Mouse (Mus musculus): ENCODE data around the gene Mrps23. TPM values are rescaled to one million over a fixed set of nuclear protein-coding genes. Genes with fewer than 3 reads are reported as not detected.

Mrps23 gene
- polyA plus RNA-seq, 1 experiment = 9.9 TPM

- Histone ChIP-seq H3K4me1 (ENCODE audit: control insufficient read depth) (no peaks in the 10 kb centered on the region), H3K4me3 (replicated peaks) (no peak overlapping the region), H3K36me3 (ENCODE audit: control insufficient read depth) (no peaks in the 10 kb centered on the region), H3K27me3 (ENCODE audit: control insufficient read depth) (peaks cover 17% of the 10 kb centered on the region), H3K9me3 (ENCODE audit: control insufficient read depth, low read length) (no peaks in the 10 kb centered on the region)
- TF ChIP-seq TAL1 (IDR thresholded peaks at IDR 0.05; ENCODE audit: low read length) = no peak
- TF ChIP-seq GATA1 (IDR thresholded peaks at IDR 0.05; ENCODE audit: low read length) = no peak
These were observed 31.3 kb downstream of the Mrps23 start for GRCm38 (mm10) chr11:88235221-88236203.

DNA sequence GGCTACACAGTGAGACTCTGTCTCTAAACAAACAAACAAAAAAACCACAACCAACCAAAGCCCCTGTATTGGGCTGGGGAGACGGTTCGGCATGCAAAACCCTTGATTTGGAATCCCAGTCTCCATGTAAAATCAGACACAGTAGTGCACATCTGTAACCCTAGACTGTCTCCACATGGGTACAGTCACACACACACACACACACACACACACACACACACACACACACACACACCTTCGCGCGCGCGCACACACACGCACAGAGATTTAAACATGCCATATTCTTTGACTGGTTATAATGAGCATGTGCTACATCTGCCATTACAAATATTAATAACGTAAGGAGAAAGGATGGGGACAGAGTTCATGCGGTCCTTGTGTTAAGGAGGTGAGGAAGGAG, 36.1 kb downstream of the Mrps23 start:
- no peak for TF ChIP-seq GATA1 (IDR thresholded peaks at IDR 0.05; ENCODE audit: low read length)
- TF ChIP-seq TAL1 (IDR thresholded peaks at IDR 0.05; ENCODE audit: low read length) = no peak
- H3K9me3 ChIP-seq (ENCODE audit: control insufficient read depth, low read length) = no peaks in the 10 kb centered on the region
- H3K36me3 ChIP-seq (ENCODE audit: control insufficient read depth) = no peaks in the 10 kb centered on the region
- no peaks in the 10 kb centered on the region; the same call in 1 of the 2 replicates for H3K27me3 ChIP-seq (ENCODE audit: control insufficient read depth)
- no peaks in the 10 kb centered on the region for H3K4me1 ChIP-seq (ENCODE audit: control insufficient read depth)
- no peak overlapping the region for H3K4me3 ChIP-seq (replicated peaks)

- Histone ChIP-seq H3K4me3 (replicated peaks) (no peak overlapping the region), H3K27me3 (ENCODE audit: control insufficient read depth) (no peaks in the 10 kb centered on the region; the same call in 1 of the 2 replicates), H3K9me3 (ENCODE audit: control insufficient read depth, low read length) (no peaks in the 10 kb centered on the region), H3K4me1 (ENCODE audit: control insufficient read depth) (no peaks in the 10 kb centered on the region), H3K36me3 (ENCODE audit: control insufficient read depth) (no peaks in the 10 kb centered on the region)
- TF ChIP-seq GATA1 (IDR thresholded peaks at IDR 0.05; ENCODE audit: low read length) (no peak), TAL1 (IDR thresholded peaks at IDR 0.05; ENCODE audit: low read length) (no peak)
These were observed 36.7 kb downstream of the Mrps23 start for GRCm38 (mm10) chr11:88240736-88241353.

GRCm38 (mm10) chr11:88241468-88242301, 37.5 kb downstream of the Mrps23 start:
- H3K36me3 ChIP-seq (ENCODE audit: control insufficient read depth) = no peaks in the 10 kb centered on the region
- no peak overlapping the region for H3K4me3 ChIP-seq (replicated peaks)
- TF ChIP-seq TAL1 (IDR thresholded peaks at IDR 0.05; ENCODE audit: low read length) (no peak), GATA1 (IDR thresholded peaks at IDR 0.05; ENCODE audit: low read length) (no peak)
- H3K27me3 ChIP-seq (ENCODE audit: control insufficient read depth) = no peaks in the 10 kb centered on the region
- H3K9me3 ChIP-seq (ENCODE audit: control insufficient read depth, low read length) = no peaks in the 10 kb centered on the region
- no peaks in the 10 kb centered on the region for H3K4me1 ChIP-seq (ENCODE audit: control insufficient read depth)

- Histone ChIP-seq H3K36me3 (ENCODE audit: control insufficient read depth) (no peaks in the 10 kb centered on the region), H3K4me1 (ENCODE audit: control insufficient read depth) (no peaks in the 10 kb centered on the region), H3K4me3 (replicated peaks) (no peak overlapping the region), H3K27me3 (ENCODE audit: control insufficient read depth) (no peaks in the 10 kb centered on the region), H3K9me3 (ENCODE audit: control insufficient read depth, low read length) (no peaks in the 10 kb centered on the region)
- TF ChIP-seq TAL1 (IDR thresholded peaks at IDR 0.05; ENCODE audit: low read length) (no peak), GATA1 (IDR thresholded peaks at IDR 0.05; ENCODE audit: low read length) (no peak)
These were observed 41.5 kb downstream of the Mrps23 start for GRCm38 (mm10) chr11:88245581-88246170.

DNA sequence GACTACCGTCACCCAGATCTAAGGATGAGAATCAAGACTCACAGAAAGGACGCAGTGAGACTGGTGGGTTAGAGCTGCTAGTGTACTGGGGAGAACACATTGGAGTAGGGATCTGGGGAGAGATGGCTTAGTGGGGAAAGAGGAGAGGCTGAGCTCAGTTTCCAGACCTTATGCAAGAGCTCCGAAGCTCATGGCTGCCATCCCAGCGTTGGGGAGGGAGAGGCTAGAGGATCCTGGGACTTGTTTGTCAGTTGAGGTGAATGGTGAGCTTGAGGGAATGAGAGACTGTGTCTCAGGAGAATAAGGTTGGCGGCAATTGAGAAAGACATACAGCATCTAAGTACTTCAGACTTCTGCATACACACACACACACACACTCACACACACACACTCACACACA, 44.4 kb downstream of the Mrps23 start:
- no peak for TF ChIP-seq GATA1 (IDR thresholded peaks at IDR 0.05; ENCODE audit: low read length)
- no peak for TF ChIP-seq TAL1 (IDR thresholded peaks at IDR 0.05; ENCODE audit: low read length)
- Histone ChIP-seq H3K9me3 (ENCODE audit: control insufficient read depth, low read length) (no peaks in the 10 kb centered on the region), H3K27me3 (ENCODE audit: control insufficient read depth) (no peaks in the 10 kb centered on the region), H3K4me3 (replicated peaks) (no peak overlapping the region), H3K4me1 (ENCODE audit: control insufficient read depth) (no peaks in the 10 kb centered on the region), H3K36me3 (ENCODE audit: control insufficient read depth) (no peaks in the 10 kb centered on the region)

DNA sequence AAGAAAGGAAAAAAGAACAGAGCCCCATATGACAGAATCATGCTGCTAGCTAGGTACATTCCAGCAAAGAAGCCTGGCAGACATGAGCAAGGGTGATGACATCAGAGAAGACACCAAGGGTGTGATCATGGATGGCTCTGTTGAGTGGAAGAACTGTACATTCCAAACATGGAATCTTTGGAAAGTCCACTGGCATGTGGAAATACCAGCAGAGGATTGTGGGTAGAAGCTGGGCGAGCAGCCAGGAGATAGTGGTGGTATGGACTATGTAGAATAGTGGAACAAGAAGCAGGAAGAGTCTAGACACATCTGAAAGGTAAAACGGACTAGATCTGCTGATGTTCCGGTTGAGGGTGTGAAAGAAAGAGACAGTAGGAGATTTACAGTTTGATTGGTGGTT, 46.4 kb downstream of the Mrps23 start:
- no peaks in the 10 kb centered on the region for H3K9me3 ChIP-seq (ENCODE audit: control insufficient read depth, low read length)
- TF ChIP-seq TAL1 (IDR thresholded peaks at IDR 0.05; ENCODE audit: low read length) (no peak), GATA1 (IDR thresholded peaks at IDR 0.05; ENCODE audit: low read length) (no peak)
- H3K4me3 ChIP-seq (replicated peaks) = no peak overlapping the region
- H3K36me3 ChIP-seq (ENCODE audit: control insufficient read depth) = no peaks in the 10 kb centered on the region
- no peaks in the 10 kb centered on the region for H3K4me1 ChIP-seq (ENCODE audit: control insufficient read depth)
- H3K27me3 ChIP-seq (ENCODE audit: control insufficient read depth) = no peaks in the 10 kb centered on the region

DNA sequence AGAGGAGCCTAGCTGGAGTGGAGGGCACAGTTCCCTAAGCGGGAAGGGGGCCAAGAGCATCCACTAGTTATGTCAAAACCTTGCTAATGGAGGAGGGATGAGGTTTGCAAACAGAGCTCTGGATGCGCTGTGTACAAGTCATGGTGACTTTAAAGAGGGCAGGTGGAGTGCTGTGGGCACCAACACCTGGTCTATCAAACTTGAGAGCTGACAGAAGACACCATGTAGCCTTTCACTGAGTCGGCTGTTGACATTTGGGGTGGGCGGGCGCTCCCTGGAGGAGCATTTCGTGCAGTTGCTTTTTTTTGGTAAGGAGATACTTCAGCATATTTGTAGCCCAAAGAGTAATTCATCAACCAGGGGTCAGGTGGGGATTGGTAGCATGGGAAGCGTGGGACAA, 47.1 kb downstream of the Mrps23 start:
- Histone ChIP-seq H3K27me3 (ENCODE audit: control insufficient read depth) (no peaks in the 10 kb centered on the region), H3K9me3 (ENCODE audit: control insufficient read depth, low read length) (no peaks in the 10 kb centered on the region), H3K4me1 (ENCODE audit: control insufficient read depth) (no peaks in the 10 kb centered on the region), H3K36me3 (ENCODE audit: control insufficient read depth) (no peaks in the 10 kb centered on the region), H3K4me3 (replicated peaks) (no peak overlapping the region)
- TF ChIP-seq TAL1 (IDR thresholded peaks at IDR 0.05; ENCODE audit: low read length) (no peak), GATA1 (IDR thresholded peaks at IDR 0.05; ENCODE audit: low read length) (no peak)
